Comparison of ENCODE assay signal across 23 mouse cellular contexts in genomic region chr14:36915203-36915602, GRCm38 (mm10). TPM values are rescaled to one million over a fixed set of nuclear protein-coding genes. Genes with fewer than 3 reads are reported as not detected.
DNase-seq lines count a peak whose midpoint lies in the region; ATAC-seq lines count a peak whose summit lies in the region.
"Had no signal": no experiment of that assay in that cellular context is flagged by ENCODE, and none has a peak within 500 bp of the region (broad histone marks: within the 10 kb centered on the region; RNA-seq: fewer than 3 reads in every experiment).

No protein-coding gene starts in this region.

- H3K27ac ChIP-seq in embryonic facial prominence, embryonic 14.5 days (replicated peaks; ENCODE audit: low read depth, low read length): no peak overlapping the region
- no peak overlapping the region for H3K27ac ChIP-seq in embryonic facial prominence, embryonic 10.5 days (replicated peaks)
- no peak overlapping the region for H3K27ac ChIP-seq in hindbrain, embryonic 11.5 days (ENCODE audit: low read depth, low read length)

- no peaks in the 10 kb centered on the region for H3K27me3 ChIP-seq in embryonic facial prominence, embryonic 14.5 days (replicated peaks; ENCODE audit: control insufficient read depth, insufficient read depth, low read length)
- no peaks in the 10 kb centered on the region for H3K27me3 ChIP-seq in embryonic facial prominence, embryonic 10.5 days (replicated peaks; ENCODE audit: low read depth, poor library complexity, severe bottlenecking)
- no peaks in the 10 kb centered on the region for H3K27me3 ChIP-seq in hindbrain, embryonic 11.5 days (ENCODE audit: control insufficient read depth, insufficient read depth, low read length)
- H3K27me3 ChIP-seq: CH12.LX, Patski had no signal

- H3K4me3 ChIP-seq in embryonic facial prominence, embryonic 14.5 days (ENCODE audit: low read depth, low read length): no peak overlapping the region
- no peak overlapping the region for H3K4me3 ChIP-seq in embryonic facial prominence, embryonic 10.5 days
- H3K4me3 ChIP-seq in hindbrain, embryonic 11.5 days (ENCODE audit: low read depth, low read length): no peak overlapping the region

- H3K36me3 ChIP-seq in embryonic facial prominence, embryonic 14.5 days (ENCODE audit: control insufficient read depth, insufficient read depth, low read length): peaks cover 26% of the 10 kb centered on the region
- H3K36me3 ChIP-seq in embryonic facial prominence, embryonic 10.5 days (replicated peaks): no peaks in the 10 kb centered on the region; the same call in 1 of the 2 replicates
- H3K36me3 ChIP-seq in hindbrain, embryonic 11.5 days (ENCODE audit: control insufficient read depth, insufficient read depth, low read length): no peaks in the 10 kb centered on the region

- ATAC-seq in embryonic facial prominence, embryonic 14.5 days (ENCODE audit: low read depth): no peak
- peak; percentile 58; the same call in 1 of the 2 replicates for ATAC-seq in common myeloid progenitor, adult 5-6 weeks (replicated peaks; ENCODE audit: low read depth, poor library complexity, severe bottlenecking)
- ATAC-seq in hematopoietic stem cell, adult 5-6 weeks (replicated peaks in 1 of 2; ENCODE audit: insufficient read depth in 1 of 2, low FRiP score in 2 of 2, low TSS enrichment in 1 of 2, low read depth in 1 of 2, poor library complexity in 2 of 2, severe bottlenecking in 2 of 2): peak; percentile 18 to 54; a peak in 2 of 4 replicates
- ATAC-seq in hindbrain, embryonic 11.5 days (ENCODE audit: low FRiP score): no peak
- ATAC-seq: activated CD4-positive, CD25-positive, alpha-beta regulatory T cell, adult 4 months; CD4-positive, CD25-positive, alpha-beta regulatory T cell, adult 4 months; Patski had no signal

- DNase-seq in embryonic facial prominence, embryonic 14.5 days (ENCODE audit: low spot score): peak; percentile 19
- DNase-seq in embryonic facial prominence, embryonic 10.5 days (ENCODE audit: low spot score): no peak
- DNase-seq in 416B (ENCODE audit: low read depth): peak; percentile 57
- no peak for DNase-seq in yolk sac, embryonic 10.5 days (ENCODE audit: low spot score)
- no peak for DNase-seq in hindbrain, embryonic 11.5 days (ENCODE audit: low spot score)
- DNase-seq in thymus, postnatal 10 days (ENCODE audit: low spot score in 2 of 2): no peak
- DNase-seq: adrenal gland, adult 2 months; adrenal gland, adult 8-10 months; adrenal gland, postnatal 10 days; adrenal gland, postnatal 14 days; adrenal gland, postnatal 25 days; adrenal gland, postnatal 36 days; B cell, adult 2 months; cerebellum, adult 11 months; cerebellum, adult 11-12 months; cerebellum, adult 18-20 months had no signal

- WGBS in embryonic facial prominence, embryonic 14.5 days: 93% methylated on average over 6 of the region's 6 CpGs
- WGBS in embryonic facial prominence, embryonic 10.5 days: 95% methylated on average over 6 of the region's 6 CpGs
- WGBS in hindbrain, embryonic 11.5 days: 93% methylated on average over 6 of the region's 6 CpGs

- H3K9me3 ChIP-seq in embryonic facial prominence, embryonic 14.5 days (ENCODE audit: control insufficient read depth, low read length): no peaks in the 10 kb centered on the region
- H3K9me3 ChIP-seq in embryonic facial prominence, embryonic 10.5 days: no peaks in the 10 kb centered on the region
- no peaks in the 10 kb centered on the region for H3K9me3 ChIP-seq in hindbrain, embryonic 11.5 days (ENCODE audit: control insufficient read depth, low read length)
- H3K9me3 ChIP-seq: G1E had no signal

- peaks cover 11% of the 10 kb centered on the region; the same call in 1 of the 2 replicates for H3K4me1 ChIP-seq in embryonic facial prominence, embryonic 14.5 days (ENCODE audit: control insufficient read depth, insufficient read depth, low read length)
- peaks cover 21% of the 10 kb centered on the region for H3K4me1 ChIP-seq in embryonic facial prominence, embryonic 10.5 days
- H3K4me1 ChIP-seq in hindbrain, embryonic 11.5 days (replicated peaks; ENCODE audit: control insufficient read depth, insufficient read depth, low read length): no peaks in the 10 kb centered on the region

- H3K4me2 ChIP-seq in embryonic facial prominence, embryonic 14.5 days (ENCODE audit: low read depth, low read length): no peak overlapping the region
- H3K4me2 ChIP-seq in hindbrain, embryonic 11.5 days (replicated peaks; ENCODE audit: low read depth, low read length): no peak overlapping the region

- no peak overlapping the region for H3K9ac ChIP-seq in embryonic facial prominence, embryonic 14.5 days (ENCODE audit: low read depth, low read length)
- no peak overlapping the region for H3K9ac ChIP-seq in hindbrain, embryonic 11.5 days (ENCODE audit: low read depth, low read length)

RNA-seq across cellular contexts. Expression of gene Ccser2, which starts 53.4 kb away (rescaled TPM):
- polyA plus RNA-seq in embryonic facial prominence, embryonic 14.5 days (2014; fragmentation: Nextera tagmentation; extraction: Ambion mirVana): 49.6 and 52.7 TPM in 2 replicates
- polyA plus RNA-seq in embryonic facial prominence, embryonic 10.5 days (2016; fragmentation: Nextera tagmentation; extraction: Ambion mirVana): 29.9 and 34.2 TPM in 2 replicates
- total RNA-seq in common myeloid progenitor, adult 5-6 weeks (2017): 11.9 and 13.7 TPM in 2 replicates
- 23.0 and 23.7 TPM in 2 replicates for total RNA-seq in hematopoietic stem cell, adult 5-6 weeks (2017)
- polyA plus RNA-seq in hindbrain, embryonic 11.5 days (2014; fragmentation: Nextera tagmentation; extraction: Ambion mirVana): 47.1 and 50.2 TPM in 2 replicates

Comparison
In these comparisons a context has a peak if more than half of its experiments do, and no peak if none do; other contexts are left out.
1. DNase-seq: peak in embryonic facial prominence, embryonic 14.5 days (single experiment) and 416B (single experiment); none in embryonic facial prominence, embryonic 10.5 days (single experiment), yolk sac, embryonic 10.5 days (single experiment), hindbrain, embryonic 11.5 days (single experiment) and thymus, postnatal 10 days (0 of 2).
2. ATAC-seq: peak in common myeloid progenitor, adult 5-6 weeks (single experiment) and hematopoietic stem cell, adult 5-6 weeks (2 of 2); none in embryonic facial prominence, embryonic 14.5 days (single experiment) and hindbrain, embryonic 11.5 days (single experiment).